Mouse (Mus musculus) small intestine, adult 2 months (tissue): ENCODE data around the gene Omt2b. TPM values are rescaled to one million over a fixed set of nuclear protein-coding genes. Genes with fewer than 3 reads are reported as not detected.
"Not testable (repeated sequence)": the region's sequence is repeated elsewhere in the genome, so short reads cannot be mapped to it uniquely, and the experiment has no call there.

Source experiments
- H3K27ac ChIP-seq: fragments of 200-500 bp; 2 replicates; pipeline ENCODE4 v1.5.1; 2012; ENCODE audit warnings: low read depth, low read length, control low read depth, inconsistent platforms; ENCODE audit not compliant: insufficient read depth
- H3K27me3 ChIP-seq: fragments of 200-500 bp; 2 replicates; pipeline ENCODE4 v1.6.1; 2012; ENCODE audit warnings: mild to moderate bottlenecking, moderate library complexity, low read length, inconsistent platforms; ENCODE audit not compliant: control insufficient read depth, insufficient read depth
- H3K36me3 ChIP-seq: fragments of 200-500 bp; 2 replicates; pipeline ENCODE4 v1.6.1; 2012; ENCODE audit warnings: mild to moderate bottlenecking, low read length, control low read depth, inconsistent platforms; ENCODE audit not compliant: control insufficient read depth, insufficient read depth
- H3K4me1 ChIP-seq: fragments of 200-500 bp; 2 replicates; pipeline ENCODE4 v1.6.1; 2012; ENCODE audit warnings: low read length, inconsistent platforms, mixed read lengths; ENCODE audit not compliant: control insufficient read depth, insufficient read depth, insufficient read length
- H3K4me3 ChIP-seq: fragments of 200-500 bp; 2 replicates; pipeline ENCODE4 v1.5.1; 2012; ENCODE audit warnings: low read depth, mild to moderate bottlenecking, control low read depth, inconsistent platforms, low read length, moderate library complexity
- CTCF ChIP-seq: fragments of 200-500 bp; IDR thresholded peaks from 2 replicates; pipeline ENCODE4 v1.5.1; 2012; ENCODE audit warnings: low read depth, mild to moderate bottlenecking, control low read depth, inconsistent platforms, low read length, moderate library complexity, mixed read lengths; ENCODE audit not compliant: insufficient replicate concordance, insufficient read length; ENCODE audit errors: extremely low read depth
- WGBS: fragments of 180-500 bp; shearing (Covaris S2); methylation state at CpG from one replicate; pipeline ENCODE4 v1.1.7; 2018; 5-methylcytosine and 5-hydroxymethylcytosine counted together
- polyA plus RNA-seq: library from polyadenylated mRNA; depleted of rRNA; stranded (reverse); fragments of >200 nt; gene quantifications from 2 replicates; pipeline ENCODE4 v1.2.3, GENCODE M21; 2012; rRNA removed

The Omt2b gene
- not detected in 2 replicates for polyA plus RNA-seq

DNA sequence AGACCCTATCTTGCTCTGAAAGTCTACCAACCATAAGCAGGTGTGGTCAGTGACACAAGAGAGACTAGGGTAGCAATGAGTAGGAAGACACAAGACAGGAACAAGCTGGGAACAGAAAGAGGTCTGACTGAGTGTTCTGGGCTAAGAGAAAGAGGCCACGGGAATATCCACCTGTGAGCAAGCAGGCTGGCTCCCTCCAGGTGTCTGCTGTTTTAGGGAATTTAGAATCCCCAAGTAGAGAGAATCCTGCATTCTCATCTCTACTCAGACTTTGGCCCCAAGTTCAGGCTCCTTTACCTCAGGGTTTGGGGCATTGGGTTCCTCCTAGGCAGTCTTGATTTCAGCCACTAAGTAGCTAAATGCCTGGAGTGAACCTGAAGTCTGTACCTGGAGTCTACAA, at the start of gene Omt2b:
Omt2b (plus strand) TSS at position 301 of the 400 bp plus-strand sequence.
- not testable (repeated sequence) for H3K4me1 ChIP-seq, H3K27me3 ChIP-seq, H3K36me3 ChIP-seq, H3K4me3 ChIP-seq, H3K27ac ChIP-seq
- 85% methylated on average over 1 of the region's 1 CpGs for WGBS

DNA sequence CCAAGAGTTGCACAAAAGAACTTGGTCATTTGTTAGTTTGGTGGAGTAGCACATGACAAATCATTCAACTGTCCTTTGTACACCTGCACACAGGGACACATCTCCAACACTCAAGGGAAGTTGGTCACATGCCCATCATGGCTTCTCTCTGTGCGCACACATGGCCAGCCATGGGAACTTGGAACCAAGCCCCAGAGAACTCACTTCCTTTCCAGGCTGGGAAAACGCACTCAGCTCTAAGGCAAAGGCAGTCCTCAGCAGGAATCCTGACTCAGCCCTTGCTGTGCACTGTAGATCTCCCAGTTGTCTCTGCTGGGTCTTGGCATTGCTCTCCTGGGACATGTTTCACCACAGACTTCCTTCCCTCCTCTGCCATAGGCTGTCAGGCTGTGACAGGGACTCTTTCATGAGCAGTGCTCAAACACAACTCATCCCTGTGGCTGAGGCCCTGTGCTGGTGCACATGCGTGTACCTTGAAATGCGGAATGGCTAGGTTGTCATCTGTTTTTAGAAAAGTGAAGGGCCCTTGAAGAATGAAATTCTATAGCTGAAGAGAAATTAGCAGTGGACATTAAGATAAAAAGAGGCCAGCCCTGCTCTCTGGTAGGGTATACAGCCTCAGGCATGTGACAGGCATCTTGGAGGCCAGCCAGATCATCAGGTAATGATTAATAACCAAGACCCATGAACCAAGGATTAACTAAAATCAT, 45.2 kb upstream of the Omt2b start:
- not testable (repeated sequence) for H3K4me1 ChIP-seq, H3K36me3 ChIP-seq, H3K4me3 ChIP-seq, H3K27me3 ChIP-seq
- H3K27ac ChIP-seq: peak overlapping the region; percentile 83
- 22% methylated on average over 4 of the region's 4 CpGs for WGBS

DNA sequence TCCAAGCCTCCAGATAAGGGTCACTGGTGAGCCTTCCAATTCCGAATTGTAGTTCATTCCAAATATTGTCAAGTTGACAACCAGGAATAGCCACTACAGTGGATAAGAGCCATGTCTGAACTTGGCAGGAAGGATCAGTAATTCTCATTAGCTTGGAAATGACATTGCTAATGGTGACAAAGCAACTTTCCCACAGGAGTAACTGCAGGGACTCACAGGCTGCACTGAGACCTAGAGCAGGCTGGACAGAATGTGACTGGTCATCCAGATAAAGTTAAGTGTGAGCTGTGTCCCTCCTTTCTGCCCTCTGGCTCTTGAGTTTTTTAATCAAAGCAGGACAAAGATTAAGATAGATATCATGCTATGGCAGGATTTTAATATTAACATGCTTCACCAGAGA, 38.3 kb upstream of the Omt2b start:
- not testable (repeated sequence) for H3K36me3 ChIP-seq, H3K27ac ChIP-seq, H3K4me1 ChIP-seq, H3K27me3 ChIP-seq, H3K4me3 ChIP-seq
- 60% methylated on average over 1 of the region's 1 CpGs for WGBS

DNA sequence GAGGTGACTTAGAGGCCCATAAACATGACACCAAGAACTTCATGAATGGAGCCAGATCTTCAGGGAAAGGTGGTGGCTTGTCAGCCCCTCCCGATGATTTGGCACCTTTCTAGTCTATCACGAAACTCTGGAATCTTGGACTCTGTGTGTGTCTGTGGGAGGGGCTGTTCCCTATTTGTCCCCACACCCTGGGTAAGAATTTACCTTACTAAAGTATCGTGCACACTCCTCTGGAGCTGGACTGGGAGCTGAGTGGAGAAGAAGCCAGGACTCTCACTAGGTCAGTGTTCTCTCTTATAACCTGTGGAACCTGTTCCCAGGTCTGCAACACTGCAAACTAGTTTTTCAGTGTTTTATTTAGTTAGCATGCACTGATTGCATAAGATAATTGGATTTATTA, 37.7 kb upstream of the Omt2b start, which contains the start of gene Gm10639:
Gm10639 (plus strand) TSS at position 201 of the 400 bp plus-strand sequence.
- not testable (repeated sequence) for H3K27ac ChIP-seq, H3K27me3 ChIP-seq, H3K36me3 ChIP-seq, H3K4me1 ChIP-seq, H3K4me3 ChIP-seq
- 24% methylated on average over 3 of the region's 3 CpGs for WGBS

DNA sequence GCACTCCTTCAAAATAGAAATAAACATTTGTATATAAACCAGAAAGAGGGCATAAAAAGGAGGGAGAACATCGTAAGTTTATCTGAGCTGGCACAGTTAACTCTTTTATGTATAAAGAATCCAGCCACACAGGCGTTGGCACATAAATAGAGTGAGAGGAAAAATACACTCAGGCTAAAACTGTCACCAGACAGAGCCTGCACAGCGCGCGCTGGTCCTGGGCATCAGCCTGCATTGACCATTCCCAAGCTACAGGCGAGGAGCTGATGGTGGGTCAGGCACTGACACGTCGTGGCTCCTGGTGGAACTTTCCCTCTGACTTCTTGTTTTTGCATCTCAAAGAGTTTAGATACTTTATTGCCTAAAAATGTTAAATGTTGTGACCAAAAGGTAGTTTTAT, 34.9 kb upstream of the Omt2b start:
- not testable (repeated sequence) for H3K27ac ChIP-seq, H3K4me3 ChIP-seq, H3K4me1 ChIP-seq, H3K27me3 ChIP-seq, H3K36me3 ChIP-seq
- WGBS: 91% methylated on average over 8 of the region's 8 CpGs

DNA sequence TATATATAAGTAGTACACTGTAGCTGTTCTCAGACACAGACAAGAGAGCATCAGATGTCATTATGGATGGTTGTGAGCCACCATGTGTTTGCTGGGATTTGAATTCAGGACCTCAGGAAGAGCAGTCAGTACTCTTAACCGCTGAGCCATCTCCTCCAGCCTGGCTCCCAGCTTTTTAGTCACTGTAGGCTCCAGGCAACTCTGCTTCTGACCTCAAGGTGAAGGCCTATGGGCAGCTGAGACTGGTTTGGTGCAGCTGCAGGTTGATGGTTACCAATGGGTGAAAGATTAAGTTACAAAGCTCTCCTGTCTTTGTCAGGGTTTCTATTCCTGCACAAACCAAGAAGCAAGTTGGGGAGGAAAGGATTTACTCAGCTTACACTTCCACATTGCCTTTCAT, 33.7 kb upstream of the Omt2b start:
- WGBS: 71% methylated on average over 1 of the region's 1 CpGs
- not testable (repeated sequence) for H3K27ac ChIP-seq, H3K27me3 ChIP-seq, H3K4me1 ChIP-seq, H3K4me3 ChIP-seq, H3K36me3 ChIP-seq

DNA sequence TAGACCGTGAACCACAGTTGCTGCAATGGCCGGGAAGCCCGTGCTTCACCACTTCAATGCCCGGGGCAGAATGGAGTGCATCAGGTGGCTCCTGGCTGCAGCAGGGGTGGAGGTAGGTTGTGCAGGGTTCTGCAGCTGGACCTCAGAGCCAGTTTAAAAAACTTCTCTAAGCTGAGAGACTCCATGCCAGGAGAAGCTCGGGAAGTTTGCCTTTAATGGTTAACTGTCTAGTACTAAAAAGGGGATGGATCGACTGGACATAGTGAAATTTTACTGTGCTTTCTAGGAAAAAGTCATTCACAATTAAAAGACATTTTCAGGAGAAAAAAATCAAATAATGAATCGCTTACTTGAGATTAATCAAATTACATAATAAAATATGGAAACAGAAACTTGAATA, 32.6 kb upstream of the Omt2b start:
- WGBS: 80% methylated on average over 7 of the region's 7 CpGs
- not testable (repeated sequence) for H3K4me1 ChIP-seq, H3K4me3 ChIP-seq, H3K36me3 ChIP-seq, H3K27me3 ChIP-seq, H3K27ac ChIP-seq

DNA sequence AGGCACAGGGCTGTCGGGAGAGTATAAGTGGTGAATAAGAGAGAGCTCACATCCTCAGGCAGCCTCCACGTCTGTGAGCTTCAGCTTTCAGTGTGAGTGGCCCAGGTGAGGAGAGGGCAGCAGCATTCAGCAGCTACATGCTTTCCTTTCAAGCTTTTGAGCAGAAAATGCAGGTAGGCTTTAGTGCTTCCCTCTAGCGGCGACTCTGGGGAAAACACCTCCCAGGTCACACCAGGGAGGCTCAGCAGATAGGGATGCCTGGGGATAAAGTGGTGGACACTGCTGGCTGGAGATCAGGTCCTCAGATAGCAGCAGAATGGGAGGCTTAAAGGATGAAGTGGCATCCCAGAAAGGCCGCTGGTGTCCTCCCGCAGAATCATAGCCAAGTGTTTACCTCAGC, 31.3 kb upstream of the Omt2b start:
- H3K27ac ChIP-seq, H3K36me3 ChIP-seq, H3K4me3 ChIP-seq, H3K27me3 ChIP-seq, H3K4me1 ChIP-seq: not testable (repeated sequence)
- TF ChIP-seq CTCF: peak; percentile 63; the same call in 1 of the 2 replicates
- 6% methylated on average over 6 of the region's 6 CpGs for WGBS
